Mouse (Mus musculus) embryonic facial prominence, embryonic 10.5 days (tissue): Measurements from ENCODE around the gene Ufsp1. TPM values are rescaled to one million over a fixed set of nuclear protein-coding genes. Genes with fewer than 3 reads are reported as not detected.
A peak's percentile ranks its signal among the peaks of the same experiment; 100 is the strongest.

Source experiments
- DNase-seq: peaks from one replicate; pipeline ENCODE4 v3.0.0-alpha.2; 2017; ENCODE audit warnings: low spot score
- H3K27ac ChIP-seq: fragments of 300-500 bp; sonication (generic); replicated peaks from 2 replicates; pipeline ENCODE4 v1.5.1; 2016; ENCODE audit warnings: mild to moderate bottlenecking
- H3K27me3 ChIP-seq: fragments of 300-500 bp; sonication (generic); replicated peaks from 2 replicates; pipeline ENCODE4 v1.6.1; 2016; ENCODE audit warnings: low read depth, mild to moderate bottlenecking; ENCODE audit not compliant: poor library complexity, severe bottlenecking
- H3K36me3 ChIP-seq: fragments of 300-500 bp; sonication (generic); replicated peaks from 2 replicates; pipeline ENCODE4 v1.6.1; 2016; ENCODE audit warnings: mild to moderate bottlenecking, moderate library complexity
- H3K4me1 ChIP-seq: fragments of 300-500 bp; sonication (generic); 2 replicates; pipeline ENCODE4 v1.6.1; 2016
- H3K4me3 ChIP-seq: fragments of 300-500 bp; sonication (generic); 2 replicates; pipeline ENCODE4 v1.5.1; 2016; ENCODE audit warnings: mild to moderate bottlenecking, moderate library complexity
- H3K9me3 ChIP-seq: fragments of 300-500 bp; sonication (generic); 2 replicates; pipeline ENCODE4 v1.6.1; 2016; ENCODE audit warnings: mild to moderate bottlenecking
- WGBS: fragments of 180-500 bp; shearing (Covaris S2); methylation state at CpG from one replicate; pipeline ENCODE4 v1.1.7; 2016; 5-methylcytosine and 5-hydroxymethylcytosine counted together
- polyA plus RNA-seq: library from polyadenylated mRNA; unstranded; fragments of >200 nt; fragmentation: Nextera tagmentation; extraction: Ambion mirVana; gene quantifications from 2 replicates; pipeline ENCODE4 v1.2.1, GENCODE M21; 2016

Ufsp1 gene
- polyA plus RNA-seq, 1 experiment from 2014 or later = 7.8 TPM

- no peak overlapping the region for H3K4me3 ChIP-seq
- DNase-seq = no peak
- peaks cover 38% of the 10 kb centered on the region for H3K4me1 ChIP-seq
- 90% methylated on average over 4 of the region's 4 CpGs for WGBS
- H3K9me3 ChIP-seq = 0 out of 2 replicates have a peak, but pooled peaks cover 2% of the 10 kb centered on the region
- H3K27ac ChIP-seq = no peak overlapping the region
- H3K27me3 ChIP-seq = no peaks in the 10 kb centered on the region
- H3K36me3 ChIP-seq = peaks cover 79% of the 10 kb centered on the region
These were observed 9.2 kb downstream of the Ufsp1 start for GRCm38 (mm10) chr5:137303609-137304008.

GRCm38 (mm10) chr5:137304165-137304564 lies 9.7 kb downstream of the Ufsp1 start:
- Histone ChIP-seq H3K4me3 (peak overlapping the region; percentile 19; the same call in 1 of the 2 replicates), H3K27me3 (no peaks in the 10 kb centered on the region), H3K27ac (no peak overlapping the region), H3K9me3 (0 out of 2 replicates have a peak, but pooled peaks cover 5% of the 10 kb centered on the region), H3K4me1 (peaks cover 38% of the 10 kb centered on the region), H3K36me3 (peaks cover 79% of the 10 kb centered on the region)
- WGBS = 93% methylated on average over 3 of the region's 3 CpGs
- DNase-seq = no peak

- peaks cover 38% of the 10 kb centered on the region for H3K4me1 ChIP-seq
- peaks cover 79% of the 10 kb centered on the region for H3K36me3 ChIP-seq
- 0 out of 2 replicates have a peak, but pooled peaks cover 5% of the 10 kb centered on the region for H3K9me3 ChIP-seq
- no peaks in the 10 kb centered on the region for H3K27me3 ChIP-seq
- WGBS = 72% methylated on average over 4 of the region's 4 CpGs
- no peak overlapping the region for H3K27ac ChIP-seq
- H3K4me3 ChIP-seq = peak overlapping the region; percentile 92
- no peak for DNase-seq
These were observed 10.4 kb downstream of the Ufsp1 start for GRCm38 (mm10) chr5:137304816-137305215.

- Histone ChIP-seq H3K9me3 (0 out of 2 replicates have a peak, but pooled peaks cover 5% of the 10 kb centered on the region), H3K36me3 (peaks cover 79% of the 10 kb centered on the region), H3K27ac (no peak overlapping the region), H3K4me1 (peaks cover 38% of the 10 kb centered on the region), H3K27me3 (no peaks in the 10 kb centered on the region), H3K4me3 (peak overlapping the region; percentile 92)
- WGBS = 84% methylated on average over 3 of the region's 3 CpGs
- DNase-seq = no peak
These were observed 11.4 kb downstream of the Ufsp1 start for GRCm38 (mm10) chr5:137305822-137306221.

GRCm38 (mm10) chr5:137306439-137307005 lies 12.1 kb downstream of the Ufsp1 start:
- 0 out of 2 replicates have a peak, but pooled peaks cover 5% of the 10 kb centered on the region for H3K9me3 ChIP-seq
- no peaks in the 10 kb centered on the region for H3K27me3 ChIP-seq
- peaks cover 39% of the 10 kb centered on the region for H3K4me1 ChIP-seq
- peak overlapping the region; percentile 92 for H3K4me3 ChIP-seq
- H3K27ac ChIP-seq = peak overlapping the region; percentile 95
- 18% methylated on average over 12 of the region's 12 CpGs for WGBS
- DNase-seq = no peak
- H3K36me3 ChIP-seq = peaks cover 79% of the 10 kb centered on the region

- Histone ChIP-seq H3K27ac (peak within 1 kb of the TSS; percentile 95), H3K27me3 (no peaks in the 10 kb centered on the region), H3K4me3 (peak within 1 kb of the TSS; percentile 92), H3K36me3 (peaks cover 79% of the 10 kb centered on the region), H3K4me1 (peaks cover 47% of the 10 kb centered on the region), H3K9me3 (0 out of 2 replicates have a peak, but pooled peaks cover 5% of the 10 kb centered on the region)
- peak; percentile 94 for DNase-seq
- under 1% methylated on average over 72 of the region's 72 CpGs for WGBS
These were observed 12.9 kb downstream of the Ufsp1 start, which contains the start of gene Srrt for GRCm38 (mm10) chr5:137307071-137307912. TSS of gene Srrt (minus strand) at chr5:137307674.

- Histone ChIP-seq H3K4me3 (peak overlapping the region; percentile 92), H3K27me3 (no peaks in the 10 kb centered on the region), H3K4me1 (peaks cover 57% of the 10 kb centered on the region), H3K27ac (peak overlapping the region; percentile 95), H3K36me3 (peaks cover 73% of the 10 kb centered on the region), H3K9me3 (0 out of 2 replicates have a peak, but pooled peaks cover 5% of the 10 kb centered on the region)
- DNase-seq = no peak
- 94% methylated on average over 4 of the region's 4 CpGs for WGBS
These were observed 13.9 kb downstream of the Ufsp1 start for GRCm38 (mm10) chr5:137308356-137308755.

GRCm38 (mm10) chr5:137313466-137314192 lies 19.2 kb downstream of the Ufsp1 start:
- Histone ChIP-seq H3K36me3 (peaks cover 49% of the 10 kb centered on the region), H3K27ac (peak overlapping the region; percentile 95), H3K9me3 (0 out of 2 replicates have a peak, but pooled peaks cover 2% of the 10 kb centered on the region), H3K4me3 (peak overlapping the region; percentile 83), H3K27me3 (no peaks in the 10 kb centered on the region), H3K4me1 (peaks cover 44% of the 10 kb centered on the region)
- 3% methylated on average over 22 of the region's 22 CpGs for WGBS
- no peak for DNase-seq

GRCm38 (mm10) chr5:137314193-137315083 lies 20.0 kb downstream of the Ufsp1 start, which contains the start of gene Trip6:
TSS of gene Trip6 (minus strand) at chr5:137314404.
- Histone ChIP-seq H3K9me3 (no peaks in the 10 kb centered on the region), H3K36me3 (peaks cover 48% of the 10 kb centered on the region), H3K4me1 (peaks cover 44% of the 10 kb centered on the region), H3K27ac (peak within 1 kb of the TSS; percentile 95), H3K27me3 (no peaks in the 10 kb centered on the region), H3K4me3 (peak within 1 kb of the TSS; percentile 83)
- WGBS = 12% methylated on average over 30 of the region's 30 CpGs
- DNase-seq = peak; percentile 96

- peaks cover 48% of the 10 kb centered on the region for H3K36me3 ChIP-seq
- H3K4me3 ChIP-seq = peak overlapping the region; percentile 83
- peak; percentile 66 for DNase-seq
- no peaks in the 10 kb centered on the region for H3K9me3 ChIP-seq
- H3K27me3 ChIP-seq = no peaks in the 10 kb centered on the region
- H3K27ac ChIP-seq = peak overlapping the region; percentile 95
- H3K4me1 ChIP-seq = peaks cover 44% of the 10 kb centered on the region
- WGBS = 40% methylated on average over 30 of the region's 30 CpGs
These were observed 20.9 kb downstream of the Ufsp1 start for GRCm38 (mm10) chr5:137315084-137315903.

- H3K27me3 ChIP-seq = no peaks in the 10 kb centered on the region
- peaks cover 34% of the 10 kb centered on the region for H3K4me1 ChIP-seq
- H3K36me3 ChIP-seq = peaks cover 48% of the 10 kb centered on the region
- H3K27ac ChIP-seq = no peak overlapping the region
- DNase-seq = no peak
- WGBS = 92% methylated on average over 8 of the region's 8 CpGs
- no peaks in the 10 kb centered on the region for H3K9me3 ChIP-seq
- no peak overlapping the region for H3K4me3 ChIP-seq
These were observed 22.9 kb downstream of the Ufsp1 start for GRCm38 (mm10) chr5:137317361-137317760.
